Mouse (Mus musculus): ENCODE results near the gene Hrh1.

DNA sequence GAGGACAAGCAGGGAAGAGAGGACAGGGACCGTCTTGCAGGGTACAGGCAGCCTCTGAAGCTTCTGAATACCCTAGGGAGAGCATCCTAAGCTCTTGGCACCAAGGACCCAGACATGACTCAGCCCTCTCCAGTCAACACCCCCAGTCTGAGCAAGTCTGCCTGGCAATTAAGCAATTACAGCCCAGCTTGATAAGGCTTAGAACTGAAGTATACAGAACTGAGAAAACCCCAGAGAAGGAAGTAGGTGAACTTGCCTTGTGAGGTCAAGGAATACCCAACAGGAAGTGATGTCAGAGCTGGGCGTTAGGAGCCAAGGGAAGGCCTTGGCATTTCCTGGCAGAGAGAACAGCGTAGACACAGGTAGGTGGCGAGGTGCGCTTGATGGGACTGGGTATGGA, 60.5 kb downstream of the Hrh1 start:
- TF ChIP-seq CTCF (conservative IDR thresholded peaks at IDR 0.05; ENCODE audit: insufficient read depth, insufficient read length, low read depth, low read length) (no peak), POLR2A (IDR thresholded peaks at IDR 0.05; ENCODE audit: low read depth, low read length) (no peak)

Measured in kidney, adult 2 months (tissue).